Mouse (Mus musculus) cerebellum, adult 2 months (tissue): ENCODE results near the gene Cbx7. TPM values are rescaled to one million over a fixed set of nuclear protein-coding genes. Genes with fewer than 3 reads are reported as not detected.

Experiments used
- DNase-seq, 2 experiments: peaks; one replicate each; pipeline ENCODE4 v3.0.0; 2021
- H3K27ac ChIP-seq: fragments of 200-500 bp; 2 replicates; pipeline ENCODE4 v1.5.1; 2012; ENCODE audit warnings: low read length, control low read depth, inconsistent platforms; ENCODE audit not compliant: insufficient read depth
- H3K27me3 ChIP-seq: fragments of 200-500 bp; 2 replicates; pipeline ENCODE4 v1.6.1; 2012; ENCODE audit warnings: inconsistent platforms, mild to moderate bottlenecking, low read length, moderate library complexity; ENCODE audit not compliant: control insufficient read depth, insufficient read depth
- H3K4me1 ChIP-seq: fragments of 200-500 bp; 2 replicates; pipeline ENCODE4 v1.6.1; 2011; ENCODE audit warnings: low read length; ENCODE audit not compliant: control insufficient read depth, insufficient read depth
- H3K4me3 ChIP-seq: fragments of 200-500 bp; replicated peaks from 2 replicates; pipeline ENCODE3; 2011; ENCODE audit warnings: mild to moderate bottlenecking, low read depth, low read length, control low read depth; ENCODE audit not compliant: insufficient read depth
- CTCF ChIP-seq: fragments of 200-500 bp; IDR thresholded peaks from 2 replicates; pipeline ENCODE4 v1.5.1; 2011; ENCODE audit warnings: low read depth, mild to moderate bottlenecking, control low read depth, low read length, moderate library complexity, borderline replicate concordance; ENCODE audit not compliant: insufficient read depth
- POLR2A ChIP-seq: fragments of 200-500 bp; IDR thresholded peaks from 2 replicates; pipeline ENCODE4 v1.6.1; 2011; ENCODE audit warnings: low read length, control low read depth, borderline replicate concordance; ENCODE audit not compliant: insufficient read depth
- WGBS: fragments of 180-500 bp; shearing (Covaris S2); methylation state at CpG from one replicate; pipeline ENCODE4 v1.1.7; 2018; 5-methylcytosine and 5-hydroxymethylcytosine counted together
- polyA plus RNA-seq: library from polyadenylated mRNA; depleted of rRNA; stranded (reverse); fragments of >200 nt; gene quantifications from 2 replicates; pipeline ENCODE4 v1.2.3, GENCODE M21; 2012

Gene Cbx7
- polyA plus RNA-seq, 1 experiment, result 89.6 TPM

GRCm38 (mm10) chr15:80008461-80008860, 37.5 kb upstream of the Cbx7 start:
- TF ChIP-seq CTCF (no peak), POLR2A (no peak)
- no peaks in the 10 kb centered on the region for H3K27me3 ChIP-seq
- H3K4me3 ChIP-seq, result no peak overlapping the region
- no peak for DNase-seq
- H3K27ac ChIP-seq, result no peak overlapping the region
- 94% methylated on average over 6 of the region's 6 CpGs for WGBS
- H3K4me1 ChIP-seq, result no peaks in the 10 kb centered on the region; the same call in 1 of the 2 replicates

- no peak for DNase-seq
- H3K27me3 ChIP-seq, result no peaks in the 10 kb centered on the region
- TF ChIP-seq CTCF, result no peak
- TF ChIP-seq POLR2A, result no peak
- no peaks in the 10 kb centered on the region for H3K4me1 ChIP-seq
- no peak overlapping the region for H3K4me3 ChIP-seq
- WGBS, result 71% methylated on average over 7 of the region's 7 CpGs
- no peak overlapping the region for H3K27ac ChIP-seq
These were observed 35.2 kb upstream of the Cbx7 start for GRCm38 (mm10) chr15:80006156-80006555.

- no peak for TF ChIP-seq POLR2A
- no peak for TF ChIP-seq CTCF
- H3K27me3 ChIP-seq, result no peaks in the 10 kb centered on the region
- no peak for DNase-seq
- 90% methylated on average over 10 of the region's 10 CpGs for WGBS
- no peaks in the 10 kb centered on the region for H3K4me1 ChIP-seq
- H3K27ac ChIP-seq, result no peak overlapping the region
- H3K4me3 ChIP-seq, result no peak overlapping the region
These were observed 34.5 kb upstream of the Cbx7 start for GRCm38 (mm10) chr15:80005436-80005835.

- TF ChIP-seq POLR2A, result no peak
- no peak for TF ChIP-seq CTCF
- WGBS, result 28% methylated on average over 14 of the region's 14 CpGs
- H3K4me3 ChIP-seq, result no peak overlapping the region
- DNase-seq, result no peak
- no peaks in the 10 kb centered on the region for H3K4me1 ChIP-seq
- H3K27ac ChIP-seq, result no peak overlapping the region
- H3K27me3 ChIP-seq, result no peaks in the 10 kb centered on the region
These were observed 33.9 kb upstream of the Cbx7 start for GRCm38 (mm10) chr15:80004644-80005340.

GRCm38 (mm10) chr15:80003581-80003980, 32.7 kb upstream of the Cbx7 start:
- Histone ChIP-seq H3K4me1 (no peaks in the 10 kb centered on the region), H3K27ac (no peak overlapping the region), H3K4me3 (no peak overlapping the region), H3K27me3 (no peaks in the 10 kb centered on the region)
- TF ChIP-seq POLR2A, result no peak
- TF ChIP-seq CTCF, result no peak
- WGBS, result 73% methylated on average over 2 of the region's 2 CpGs
- DNase-seq, result no peak

GRCm38 (mm10) chr15:80001601-80002000, 30.7 kb upstream of the Cbx7 start:
- H3K27me3 ChIP-seq, result no peaks in the 10 kb centered on the region
- no peaks in the 10 kb centered on the region for H3K4me1 ChIP-seq
- H3K4me3 ChIP-seq, result no peak overlapping the region
- TF ChIP-seq CTCF (no peak), POLR2A (no peak)
- DNase-seq, result no peak
- 86% methylated on average over 23 of the region's 23 CpGs for WGBS
- H3K27ac ChIP-seq, result no peak overlapping the region

- no peak for DNase-seq
- Histone ChIP-seq H3K27me3 (no peaks in the 10 kb centered on the region), H3K4me1 (no peaks in the 10 kb centered on the region), H3K27ac (no peak overlapping the region), H3K4me3 (no peak overlapping the region)
- no peak for TF ChIP-seq POLR2A
- 53% methylated on average over 8 of the region's 8 CpGs for WGBS
These were observed 29.8 kb upstream of the Cbx7 start for GRCm38 (mm10) chr15:80000694-80001093.

- 56% methylated on average over 3 of the region's 3 CpGs for WGBS
- DNase-seq, result no peak
- no peaks in the 10 kb centered on the region for H3K4me1 ChIP-seq
These were observed 27.1 kb upstream of the Cbx7 start for GRCm38 (mm10) chr15:79997988-79998387.

GRCm38 (mm10) chr15:79996781-79997180, 25.9 kb upstream of the Cbx7 start:
- H3K4me1 ChIP-seq, result no peaks in the 10 kb centered on the region
- H3K27me3 ChIP-seq, result no peaks in the 10 kb centered on the region
- 86% methylated on average over 11 of the region's 11 CpGs for WGBS
- no peak overlapping the region for H3K27ac ChIP-seq
- TF ChIP-seq CTCF (no peak), POLR2A (no peak)
- H3K4me3 ChIP-seq, result no peak overlapping the region
- DNase-seq, result no peak

More at GRCm38 (mm10) chr15:79997988-79998387, 27.1 kb upstream of the Cbx7 start:
- Histone ChIP-seq H3K27me3 (no peaks in the 10 kb centered on the region), H3K27ac (no peak overlapping the region), H3K4me3 (no peak overlapping the region)
- TF ChIP-seq POLR2A (no peak), CTCF (no peak)
